Mouse (Mus musculus): ENCODE data around the gene Inpp4b.

GRCm38 (mm10) chr8:81855009-81855408 is 512.7 kb downstream of the Inpp4b start:
- TF ChIP-seq CTCF (IDR thresholded peaks at IDR 0.05; ENCODE audit: low read depth) (no peak), EP300 (IDR thresholded peaks at IDR 0.05; ENCODE audit: low read depth) (no peak)
